Mouse (Mus musculus): ENCODE measurements around the gene Acp2. TPM values are rescaled to one million over a fixed set of nuclear protein-coding genes. Genes with fewer than 3 reads are reported as not detected.
"Not testable (repeated sequence)": the region's sequence is repeated elsewhere in the genome, so short reads cannot be mapped to it uniquely, and the experiment has no call there.

Gene Acp2
- total RNA-seq, 2 experiments from 2014 or later = 49.5 TPM

GRCm38 (mm10) chr2:91190501-91190900 lies 12.2 kb upstream of the Acp2 start:
- DNase-seq (ENCODE audit: low spot score in 2 of 2) = no peak

GRCm38 (mm10) chr2:91194624-91195332 lies 7.9 kb upstream of the Acp2 start:
- no peak for DNase-seq (ENCODE audit: low spot score in 2 of 2)

- peak; percentile 45 to 46 for DNase-seq (ENCODE audit: low spot score in 2 of 2)
Measured at GRCm38 (mm10) chr2:91196577-91197001, 6.1 kb upstream of the Acp2 start.

GRCm38 (mm10) chr2:91198888-91199287 lies 3.8 kb upstream of the Acp2 start:
- DNase-seq (ENCODE audit: low spot score in 2 of 2) = no peak

- no peak for DNase-seq (ENCODE audit: low spot score in 2 of 2)
Measured at GRCm38 (mm10) chr2:91202972-91203656, 429 bp downstream of the Acp2 start.

GRCm38 (mm10) chr2:91206254-91206775 lies 3.6 kb downstream of the Acp2 start:
- no peak for DNase-seq (ENCODE audit: low spot score in 2 of 2)

GRCm38 (mm10) chr2:91213311-91213710 lies 10.6 kb downstream of the Acp2 start:
- DNase-seq (ENCODE audit: low spot score in 2 of 2) = no peak

- DNase-seq (ENCODE audit: low spot score in 2 of 2) = no peak
Measured at GRCm38 (mm10) chr2:91217032-91217431, 14.3 kb downstream of the Acp2 start.

GRCm38 (mm10) chr2:91220501-91220900 lies 17.8 kb downstream of the Acp2 start:
- DNase-seq (ENCODE audit: low spot score in 2 of 2) = no peak

GRCm38 (mm10) chr2:91223614-91224013 lies 20.9 kb downstream of the Acp2 start:
- DNase-seq (ENCODE audit: low spot score in 2 of 2) = no peak

- DNase-seq (ENCODE audit: low spot score in 2 of 2) = peak; percentile 45 to 54
Measured at GRCm38 (mm10) chr2:91229735-91230134, 27.1 kb downstream of the Acp2 start.

GRCm38 (mm10) chr2:91236601-91237510 lies 34.2 kb downstream of the Acp2 start, which contains the start of gene Ddb2:
TSS of gene Ddb2 (minus strand) at chr2:91236982.
- peak; percentile 87 to 90 for DNase-seq (ENCODE audit: low spot score in 2 of 2)

GRCm38 (mm10) chr2:91237511-91238080 lies 34.9 kb downstream of the Acp2 start:
- DNase-seq (ENCODE audit: low spot score in 2 of 2) = not testable (repeated sequence)

GRCm38 (mm10) chr2:91242547-91242946 lies 39.9 kb downstream of the Acp2 start:
- no peak for DNase-seq (ENCODE audit: low spot score in 2 of 2)

- DNase-seq (ENCODE audit: low spot score in 2 of 2) = peak; percentile 77 to 78
Measured at GRCm38 (mm10) chr2:91243416-91243815, 40.7 kb downstream of the Acp2 start.

GRCm38 (mm10) chr2:91244557-91245228 lies 42.0 kb downstream of the Acp2 start:
- DNase-seq (ENCODE audit: low spot score in 2 of 2) = no peak

- DNase-seq (ENCODE audit: low spot score in 2 of 2) = no peak
Measured at GRCm38 (mm10) chr2:91248366-91248765, 45.7 kb downstream of the Acp2 start.

GRCm38 (mm10) chr2:91252001-91252400 lies 49.3 kb downstream of the Acp2 start:
- DNase-seq (ENCODE audit: low spot score in 2 of 2) = no peak

GRCm38 (mm10) chr2:91252512-91252911 lies 49.8 kb downstream of the Acp2 start:
- DNase-seq (ENCODE audit: low spot score in 2 of 2) = no peak

- DNase-seq (ENCODE audit: low spot score in 2 of 2) = no peak
Measured at GRCm38 (mm10) chr2:91254725-91255380, 52.2 kb downstream of the Acp2 start.
